Mouse (Mus musculus) hindbrain, embryonic 16.5 days (tissue): Measurements from ENCODE around the gene P3h2. TPM values are rescaled to one million over a fixed set of nuclear protein-coding genes. Genes with fewer than 3 reads are reported as not detected.

Experiments used
- ATAC-seq: fragments of 200-750 bp; cut with Nextera tagmentation; 2 replicates; pipeline ENCODE4 v1.8.0; 2017; ENCODE audit warnings: moderate TSS enrichment, moderate library complexity
- H3K27ac ChIP-seq: fragments of 300-500 bp; sonication (generic); 2 replicates; pipeline ENCODE4 v1.5.1; 2014; ENCODE audit warnings: low read depth, mild to moderate bottlenecking, control low read depth, low read length, moderate library complexity
- H3K27me3 ChIP-seq: fragments of 300-500 bp; sonication (generic); replicated peaks from 2 replicates; pipeline ENCODE4 v1.6.1; 2014; ENCODE audit warnings: low read length; ENCODE audit not compliant: control insufficient read depth, insufficient read depth
- H3K36me3 ChIP-seq: fragments of 300-500 bp; sonication (generic); 2 replicates; pipeline ENCODE4 v1.6.1; 2014; ENCODE audit warnings: mild to moderate bottlenecking, low read length, moderate library complexity, mixed read lengths; ENCODE audit not compliant: control insufficient read depth, insufficient read depth
- H3K4me1 ChIP-seq: fragments of 300-500 bp; sonication (generic); 2 replicates; pipeline ENCODE4 v1.6.1; 2014; ENCODE audit warnings: low read depth, low read length; ENCODE audit not compliant: control insufficient read depth, insufficient read depth
- H3K4me2 ChIP-seq: fragments of 300-500 bp; sonication (generic); 2 replicates; pipeline ENCODE4 v1.6.1; 2014; ENCODE audit warnings: mild to moderate bottlenecking, low read length, control low read depth, moderate library complexity
- H3K4me3 ChIP-seq: fragments of 300-500 bp; sonication (generic); 2 replicates; pipeline ENCODE4 v1.5.1; 2014; ENCODE audit warnings: mild to moderate bottlenecking, low read length, control low read depth, moderate library complexity
- H3K9ac ChIP-seq: fragments of 300-500 bp; sonication (generic); 2 replicates; pipeline ENCODE4 v1.6.1; 2014; ENCODE audit warnings: low read depth, mild to moderate bottlenecking, control low read depth, low read length, moderate library complexity
- H3K9me3 ChIP-seq: fragments of 300-500 bp; sonication (generic); 2 replicates; pipeline ENCODE4 v1.6.1; 2014; ENCODE audit warnings: mild to moderate bottlenecking, low read length, moderate library complexity; ENCODE audit not compliant: control insufficient read depth
- WGBS: fragments of 180-500 bp; shearing (Covaris S2); extraction: QIAGEN DNeasy Blood & Tissue Kit; methylation state at CpG from one replicate; pipeline ENCODE4 v1.1.7; 2014; 5-methylcytosine and 5-hydroxymethylcytosine counted together
- polyA plus RNA-seq: library from polyadenylated mRNA; unstranded; fragments of >200 nt; fragmentation: Nextera tagmentation; extraction: Ambion mirVana; gene quantifications from 2 replicates; pipeline ENCODE4 v1.2.1, GENCODE M21; 2015

The P3h2 gene
- polyA plus RNA-seq, 1 experiment from 2014 or later = 0.81 TPM

- H3K36me3 ChIP-seq = no peaks in the 10 kb centered on the region
- no peaks in the 10 kb centered on the region for H3K4me1 ChIP-seq
- no peaks in the 10 kb centered on the region for H3K27me3 ChIP-seq
- no peaks in the 10 kb centered on the region for H3K9me3 ChIP-seq
- WGBS = 87% methylated on average over 7 of the region's 7 CpGs
- no peak overlapping the region for H3K4me2 ChIP-seq
- no peak for ATAC-seq
- no peak overlapping the region for H3K27ac ChIP-seq
- H3K9ac ChIP-seq = no peak overlapping the region
- no peak overlapping the region for H3K4me3 ChIP-seq
Measured at GRCm38 (mm10) chr16:25971285-25971684, 134.3 kb downstream of the P3h2 start.

- Histone ChIP-seq H3K27me3 (no peaks in the 10 kb centered on the region), H3K4me3 (no peak overlapping the region), H3K4me2 (no peak overlapping the region), H3K9me3 (no peaks in the 10 kb centered on the region), H3K27ac (no peak overlapping the region), H3K4me1 (no peaks in the 10 kb centered on the region), H3K9ac (no peak overlapping the region), H3K36me3 (no peaks in the 10 kb centered on the region)
- 92% methylated on average over 5 of the region's 5 CpGs for WGBS
- no peak for ATAC-seq
Measured at GRCm38 (mm10) chr16:25970720-25971119, 134.9 kb downstream of the P3h2 start.

GRCm38 (mm10) chr16:25970193-25970592 is 135.4 kb downstream of the P3h2 start:
- ATAC-seq = no peak
- 93% methylated on average over 6 of the region's 6 CpGs for WGBS
- no peaks in the 10 kb centered on the region for H3K36me3 ChIP-seq
- H3K4me1 ChIP-seq = no peaks in the 10 kb centered on the region
- no peaks in the 10 kb centered on the region for H3K9me3 ChIP-seq
- no peak overlapping the region for H3K9ac ChIP-seq
- H3K27ac ChIP-seq = no peak overlapping the region
- no peak overlapping the region for H3K4me3 ChIP-seq
- H3K4me2 ChIP-seq = no peak overlapping the region
- H3K27me3 ChIP-seq = no peaks in the 10 kb centered on the region

- Histone ChIP-seq H3K27ac (no peak overlapping the region), H3K9ac (no peak overlapping the region), H3K36me3 (no peaks in the 10 kb centered on the region), H3K27me3 (no peaks in the 10 kb centered on the region), H3K9me3 (no peaks in the 10 kb centered on the region), H3K4me1 (no peaks in the 10 kb centered on the region), H3K4me3 (no peak overlapping the region), H3K4me2 (no peak overlapping the region)
- WGBS = 23% methylated on average over 3 of the region's 3 CpGs
- peak; percentile 68 for ATAC-seq
Measured at GRCm38 (mm10) chr16:25967297-25967696, 138.3 kb downstream of the P3h2 start.

GRCm38 (mm10) chr16:25963856-25964255 is 141.7 kb downstream of the P3h2 start:
- H3K4me3 ChIP-seq = no peak overlapping the region
- no peaks in the 10 kb centered on the region for H3K4me1 ChIP-seq
- H3K36me3 ChIP-seq = no peaks in the 10 kb centered on the region
- no peak overlapping the region for H3K9ac ChIP-seq
- ATAC-seq = no peak
- H3K9me3 ChIP-seq = no peaks in the 10 kb centered on the region
- H3K27me3 ChIP-seq = no peaks in the 10 kb centered on the region
- H3K4me2 ChIP-seq = no peak overlapping the region
- H3K27ac ChIP-seq = no peak overlapping the region
- 27% methylated on average over 3 of the region's 3 CpGs for WGBS

- ATAC-seq = peak; percentile 61; the same call in 1 of the 2 replicates
- Histone ChIP-seq H3K9ac (no peak overlapping the region), H3K4me1 (no peaks in the 10 kb centered on the region), H3K27me3 (no peaks in the 10 kb centered on the region), H3K9me3 (no peaks in the 10 kb centered on the region), H3K4me2 (no peak overlapping the region), H3K27ac (no peak overlapping the region), H3K36me3 (no peaks in the 10 kb centered on the region), H3K4me3 (no peak overlapping the region)
- WGBS = 81% methylated on average over 7 of the region's 7 CpGs
Measured at GRCm38 (mm10) chr16:25960345-25960744, 145.2 kb downstream of the P3h2 start.

- no peaks in the 10 kb centered on the region for H3K27me3 ChIP-seq
- H3K9ac ChIP-seq = no peak overlapping the region
- no peak overlapping the region for H3K4me2 ChIP-seq
- H3K36me3 ChIP-seq = no peaks in the 10 kb centered on the region
- H3K27ac ChIP-seq = no peak overlapping the region
- H3K4me1 ChIP-seq = no peaks in the 10 kb centered on the region
- no peaks in the 10 kb centered on the region for H3K9me3 ChIP-seq
- 82% methylated on average over 5 of the region's 5 CpGs for WGBS
- no peak for ATAC-seq
- no peak overlapping the region for H3K4me3 ChIP-seq
Measured at GRCm38 (mm10) chr16:25959929-25960328, 145.7 kb downstream of the P3h2 start.

GRCm38 (mm10) chr16:25958650-25959238 is 146.8 kb downstream of the P3h2 start:
- H3K27me3 ChIP-seq = no peaks in the 10 kb centered on the region
- no peak overlapping the region for H3K4me2 ChIP-seq
- H3K4me3 ChIP-seq = no peak overlapping the region
- 79% methylated on average over 7 of the region's 7 CpGs for WGBS
- H3K27ac ChIP-seq = no peak overlapping the region
- no peaks in the 10 kb centered on the region for H3K4me1 ChIP-seq
- H3K9me3 ChIP-seq = no peaks in the 10 kb centered on the region
- no peak for ATAC-seq
- no peak overlapping the region for H3K9ac ChIP-seq
- H3K36me3 ChIP-seq = no peaks in the 10 kb centered on the region

GRCm38 (mm10) chr16:25958213-25958612 is 147.4 kb downstream of the P3h2 start:
- 77% methylated on average over 10 of the region's 10 CpGs for WGBS
- Histone ChIP-seq H3K9ac (no peak overlapping the region), H3K27ac (no peak overlapping the region), H3K4me2 (no peak overlapping the region), H3K9me3 (no peaks in the 10 kb centered on the region), H3K4me3 (no peak overlapping the region), H3K4me1 (no peaks in the 10 kb centered on the region), H3K27me3 (no peaks in the 10 kb centered on the region), H3K36me3 (no peaks in the 10 kb centered on the region)
- no peak for ATAC-seq

- H3K36me3 ChIP-seq = no peaks in the 10 kb centered on the region
- ATAC-seq = no peak
Measured at GRCm38 (mm10) chr16:25956831-25957230, 148.8 kb downstream of the P3h2 start.

More at GRCm38 (mm10) chr16:25956831-25957230, 148.8 kb downstream of the P3h2 start:
- Histone ChIP-seq H3K27ac (no peak overlapping the region), H3K9ac (no peak overlapping the region), H3K4me1 (no peaks in the 10 kb centered on the region), H3K4me2 (no peak overlapping the region), H3K9me3 (no peaks in the 10 kb centered on the region), H3K4me3 (no peak overlapping the region), H3K27me3 (no peaks in the 10 kb centered on the region)
- WGBS = 88% methylated on average over 6 of the region's 6 CpGs
